Mouse (Mus musculus) intestine, postnatal 0 days (tissue): ENCODE data around the gene Btnl4. TPM values are rescaled to one million over a fixed set of nuclear protein-coding genes. Genes with fewer than 3 reads are reported as not detected.
"Not testable (repeated sequence)": the region's sequence is repeated elsewhere in the genome, so short reads cannot be mapped to it uniquely, and the experiment has no call there.

Source experiments
- ATAC-seq: fragments of 200-750 bp; cut with Nextera tagmentation; 2 replicates; pipeline ENCODE4 v1.8.0; 2017; ENCODE audit warnings: mild to moderate bottlenecking, moderate TSS enrichment, moderate library complexity
- H3K27ac ChIP-seq: fragments of 300-500 bp; sonication (generic); 2 replicates; pipeline ENCODE4 v1.5.1; 2014; ENCODE audit warnings: mild to moderate bottlenecking, low read depth, low read length, moderate library complexity
- H3K27me3 ChIP-seq: fragments of 300-500 bp; sonication (generic); replicated peaks from 2 replicates; pipeline ENCODE4 v1.6.1; 2014; ENCODE audit warnings: low read length, mixed read lengths; ENCODE audit not compliant: control insufficient read depth, insufficient read depth
- H3K36me3 ChIP-seq: fragments of 300-500 bp; sonication (generic); 2 replicates; pipeline ENCODE4 v1.6.1; 2014; ENCODE audit warnings: mild to moderate bottlenecking, moderate library complexity; ENCODE audit not compliant: control insufficient read depth, insufficient read depth
- H3K4me1 ChIP-seq: fragments of 300-500 bp; sonication (generic); replicated peaks from 2 replicates; pipeline ENCODE4 v1.6.1; 2014; ENCODE audit warnings: antibody characterized with exemption, low read length, mixed read lengths; ENCODE audit not compliant: control insufficient read depth, insufficient read depth
- H3K4me2 ChIP-seq: fragments of 300-500 bp; sonication (generic); replicated peaks from 2 replicates; pipeline ENCODE4 v1.6.1; 2014; ENCODE audit warnings: low read depth, mild to moderate bottlenecking, moderate library complexity
- H3K4me3 ChIP-seq: fragments of 300-500 bp; sonication (generic); 2 replicates; pipeline ENCODE4 v1.5.1; 2014; ENCODE audit warnings: low read depth, low read length
- H3K9ac ChIP-seq: fragments of 300-500 bp; sonication (generic); 2 replicates; pipeline ENCODE4 v1.6.1; 2014; ENCODE audit warnings: mild to moderate bottlenecking, low read depth, low read length
- H3K9me3 ChIP-seq: fragments of 300-500 bp; sonication (generic); 2 replicates; pipeline ENCODE4 v1.6.1; 2016; ENCODE audit warnings: mixed run types; ENCODE audit not compliant: control insufficient read depth
- CTCF ChIP-seq: sonication (generic); IDR thresholded peaks from 2 replicates; pipeline ENCODE4 v1.5.1; 2016; ENCODE audit warnings: low read depth, mild to moderate bottlenecking, control low read depth, antibody characterized with exemption, moderate library complexity
- WGBS: fragments of 180-500 bp; shearing (Covaris S2); extraction: QIAGEN DNeasy Blood & Tissue Kit; methylation state at CpG from one replicate; pipeline ENCODE4 v1.1.7; 2014; 5-methylcytosine and 5-hydroxymethylcytosine counted together
- polyA plus RNA-seq: library from polyadenylated mRNA; unstranded; fragments of >200 nt; fragmentation: Nextera tagmentation; extraction: Ambion mirVana; gene quantifications from 2 replicates; pipeline ENCODE4 v1.2.1, GENCODE M21; 2015

Btnl4 gene
- polyA plus RNA-seq = 20.2 and 25.1 TPM in 2 replicates

DNA sequence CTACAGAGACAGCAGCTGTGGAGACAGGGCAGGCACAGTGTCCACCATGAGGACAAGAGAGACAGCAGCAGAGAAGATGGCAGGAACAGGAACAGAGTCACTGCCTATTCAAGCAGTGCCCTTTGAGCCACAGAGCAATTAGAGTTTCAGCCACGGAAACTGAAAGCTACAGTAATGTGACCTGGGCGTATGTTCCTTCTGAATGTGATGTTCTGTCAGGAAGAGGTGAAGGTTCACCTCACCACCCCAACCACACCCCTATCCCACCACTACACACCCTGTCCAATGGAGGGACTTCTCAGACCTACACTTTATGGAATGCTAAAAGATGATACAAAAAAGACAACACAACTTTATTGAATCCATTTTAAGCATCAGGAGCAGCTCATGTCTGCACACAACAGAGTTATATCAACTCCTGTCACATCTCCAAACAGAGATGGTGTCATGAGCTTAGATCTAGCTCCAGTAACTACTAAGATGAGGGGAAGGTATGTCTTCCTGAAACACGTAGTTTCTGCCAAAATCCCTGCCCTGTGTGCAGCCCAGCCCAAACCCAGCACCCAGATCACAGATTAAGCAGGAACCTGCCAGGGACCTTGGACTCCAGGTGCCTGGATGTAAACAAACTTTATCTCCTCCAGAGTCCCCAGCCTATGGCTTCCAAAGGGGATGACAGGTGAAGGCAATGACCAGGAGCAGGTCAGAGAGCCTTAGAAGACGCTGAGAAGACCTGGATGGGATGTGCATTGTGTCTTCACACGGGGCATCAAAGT, at the start of gene Btnl4:
TSS of gene Btnl4 (minus strand) at position 81 of the 776 bp plus-strand sequence.
- peak; percentile 84 for ATAC-seq
- 26% methylated on average over 4 of the region's 5 CpGs for whole genome bisulfite sequencing

GRCm38 (mm10) chr17:34519001-34519400, 41.9 kb upstream of the Btnl4 start:
- ATAC-seq = peak; percentile 88
- Histone ChIP-seq H3K27ac (peak overlapping the region; percentile 50), H3K4me1 (no peaks in the 10 kb centered on the region), H3K4me2 (no peak overlapping the region), H3K4me3 (no peak overlapping the region), H3K9me3 (no peaks in the 10 kb centered on the region), H3K27me3 (no peaks in the 10 kb centered on the region), H3K36me3 (peaks cover 10% of the 10 kb centered on the region; the same call in 1 of the 2 replicates), H3K9ac (no peak overlapping the region)
- 20% methylated on average over 1 of the region's 1 CpGs for WGBS
- TF ChIP-seq CTCF = no peak

More for the DNA sequence above, at the start of gene Btnl4:
- not testable (repeated sequence) for H3K4me1 ChIP-seq, H3K27me3 ChIP-seq, H3K9me3 ChIP-seq, H3K36me3 ChIP-seq
- H3K4me3 ChIP-seq = peak within 1 kb of the TSS; percentile 40
- H3K9ac ChIP-seq = peak within 1 kb of the TSS; percentile 45
- H3K27ac ChIP-seq = peak within 1 kb of the TSS; percentile 73
- H3K4me2 ChIP-seq = peak within 1 kb of the TSS; percentile 69

- H3K27me3 ChIP-seq, H3K4me1 ChIP-seq, H3K9ac ChIP-seq, H3K9me3 ChIP-seq: not testable (repeated sequence)
- H3K36me3 ChIP-seq = peaks cover 14% of the 10 kb centered on the region; the same call in 1 of the 2 replicates
- H3K4me3 ChIP-seq = peak overlapping the region; percentile 35; the same call in 1 of the 2 replicates
- 45% methylated on average over 3 of the region's 3 CpGs for WGBS
- ATAC-seq = peak; percentile 86
- H3K27ac ChIP-seq = peak overlapping the region; percentile 88
- peak overlapping the region; percentile 62 for H3K4me2 ChIP-seq
These were observed 41.5 kb upstream of the Btnl4 start for GRCm38 (mm10) chr17:34518571-34518970.

DNA sequence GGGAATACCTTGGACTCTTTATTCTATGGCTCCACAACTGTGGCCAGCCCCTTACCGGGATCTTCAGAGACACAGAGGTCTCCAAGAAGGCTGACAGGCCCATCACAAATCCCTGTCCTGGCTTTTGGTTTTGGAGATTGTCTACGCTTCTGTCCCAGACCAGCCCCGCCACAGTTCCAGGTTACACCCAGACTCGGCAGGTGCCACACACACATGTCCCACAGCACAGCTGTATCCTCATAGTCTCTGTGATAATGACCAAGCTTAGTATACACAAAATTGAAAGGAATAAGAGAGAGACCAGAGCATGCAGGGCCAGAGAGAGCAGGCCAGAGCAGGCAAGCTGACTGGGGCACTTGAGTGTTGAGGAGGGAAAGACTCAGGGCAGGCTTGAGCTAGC, 40.7 kb upstream of the Btnl4 start:
- ATAC-seq = no peak
- 67% methylated on average over 4 of the region's 4 CpGs for WGBS
- Histone ChIP-seq H3K4me1 (no peaks in the 10 kb centered on the region), H3K4me3 (peak overlapping the region; percentile 35), H3K9me3 (no peaks in the 10 kb centered on the region), H3K27ac (peak overlapping the region; percentile 88), H3K36me3 (peaks cover 22% of the 10 kb centered on the region), H3K4me2 (peak overlapping the region; percentile 62), H3K27me3 (no peaks in the 10 kb centered on the region), H3K9ac (peak overlapping the region; percentile 65)
- no peak for TF ChIP-seq CTCF

DNA sequence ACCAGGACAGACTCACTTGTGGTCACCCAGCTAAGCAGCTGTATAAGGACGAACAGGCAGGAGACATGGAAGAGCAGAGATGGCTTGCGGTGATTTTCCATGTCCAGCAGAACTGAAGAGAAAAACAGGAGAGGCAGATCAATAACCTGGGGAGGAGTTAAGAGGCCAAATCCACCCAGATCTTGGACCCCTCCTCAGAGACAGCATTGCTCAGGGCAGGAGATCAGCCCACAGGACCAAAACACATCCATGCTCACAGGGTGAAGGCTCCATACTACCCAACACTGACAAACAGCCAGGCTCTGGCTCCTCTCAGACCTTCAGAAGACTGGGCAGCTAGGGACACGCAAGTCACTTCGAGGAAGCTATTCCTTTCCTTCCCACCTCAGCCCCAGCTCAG, 40.1 kb upstream of the Btnl4 start, which contains the start of gene Btnl6:
TSS of gene Btnl6 (minus strand) at position 101 of the 400 bp plus-strand sequence.
- H3K27me3 ChIP-seq = no peaks in the 10 kb centered on the region
- H3K27ac ChIP-seq = peak within 1 kb of the TSS; percentile 88

DNA sequence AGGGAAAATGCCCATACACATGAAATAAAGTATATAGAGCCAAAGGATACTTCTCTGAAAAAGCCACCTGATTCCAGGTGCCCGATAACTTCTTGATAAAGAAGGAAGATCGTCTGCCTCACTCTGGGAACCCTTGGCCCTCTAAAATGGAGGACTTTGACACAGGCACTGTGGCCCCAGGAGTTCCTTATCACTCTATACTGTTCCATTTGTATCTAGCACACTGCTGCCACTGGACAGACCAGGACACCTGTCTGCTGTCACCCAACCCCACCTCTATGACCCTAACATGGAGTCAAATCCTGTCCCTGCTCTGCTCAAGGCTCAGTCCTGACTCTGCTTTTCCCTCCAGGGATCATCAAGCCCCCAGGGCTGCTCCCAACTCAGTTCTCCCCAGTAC, 39.4 kb upstream of the Btnl4 start:
- 39% methylated on average over 2 of the region's 2 CpGs for WGBS
- H3K4me3 ChIP-seq = peak overlapping the region; percentile 35
- no peaks in the 10 kb centered on the region for H3K27me3 ChIP-seq
- H3K36me3 ChIP-seq = peaks cover 25% of the 10 kb centered on the region
- H3K9ac ChIP-seq = 0 out of 2 replicates have a peak overlapping the region, but pooled peaks have one; percentile 65
- no peaks in the 10 kb centered on the region for H3K4me1 ChIP-seq
- peak overlapping the region; percentile 88 for H3K27ac ChIP-seq
- no peak for TF ChIP-seq CTCF
- ATAC-seq = peak; percentile 55
- peak overlapping the region; percentile 62 for H3K4me2 ChIP-seq
- H3K9me3 ChIP-seq = no peaks in the 10 kb centered on the region

More for the DNA sequence above, 40.1 kb upstream of the Btnl4 start, which contains the start of gene Btnl6:
- WGBS = 68% methylated on average over 4 of the region's 4 CpGs
- H3K36me3 ChIP-seq = peaks cover 24% of the 10 kb centered on the region
- H3K4me3 ChIP-seq = peak within 1 kb of the TSS; percentile 35
- ATAC-seq = no peak
- no peaks in the 10 kb centered on the region for H3K9me3 ChIP-seq
- no peaks in the 10 kb centered on the region for H3K4me1 ChIP-seq
- H3K9ac ChIP-seq = peak within 1 kb of the TSS; percentile 65
- H3K4me2 ChIP-seq = peak within 1 kb of the TSS; percentile 62
- no peak for TF ChIP-seq CTCF
